Mouse (Mus musculus) testis, adult 2 months (tissue): ENCODE measurements around the gene Creb5.

Source experiments
- CTCF ChIP-seq: fragments of 200-500 bp; IDR thresholded peaks from 2 replicates; pipeline ENCODE4 v1.5.1; 2012; ENCODE audit warnings: low read depth, mild to moderate bottlenecking, inconsistent platforms, low read length, moderate library complexity; ENCODE audit not compliant: control insufficient read depth, insufficient read depth, insufficient replicate concordance
- POLR2A ChIP-seq: fragments of 200-500 bp; IDR thresholded peaks from 2 replicates; pipeline ENCODE4 v1.6.1; 2012; ENCODE audit warnings: low read depth, mild to moderate bottlenecking, inconsistent platforms, low read length, moderate library complexity; ENCODE audit not compliant: control insufficient read depth

DNA sequence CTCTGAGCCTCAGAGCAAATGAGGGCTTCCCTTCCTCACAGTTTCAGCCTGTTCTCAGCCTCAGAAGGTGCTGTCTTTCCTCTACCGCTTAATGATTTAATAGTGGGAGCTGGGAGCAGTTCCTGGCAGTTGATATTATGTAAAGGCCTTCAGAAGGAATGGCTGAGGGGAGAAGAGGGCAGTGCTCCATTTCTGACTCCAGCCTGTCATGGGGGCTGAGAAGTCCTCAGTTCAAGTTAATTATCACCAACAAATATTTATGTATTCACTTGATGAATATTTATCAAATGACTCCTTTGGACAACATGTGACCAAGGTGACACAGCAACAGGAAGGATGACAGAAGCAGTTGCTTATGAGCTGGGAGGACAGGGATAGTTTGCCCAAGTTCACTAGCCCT lies 214.2 kb downstream of the Creb5 start:
- TF ChIP-seq POLR2A (no peak), CTCF (no peak)
